Mouse (Mus musculus) bone marrow, adult 2 months (tissue): Measurements from ENCODE around the gene Olfr1232. TPM values are rescaled to one million over a fixed set of nuclear protein-coding genes. Genes with fewer than 3 reads are reported as not detected.

Experiments
- H3K27ac ChIP-seq: fragments of 200-500 bp; 2 replicates; pipeline ENCODE4 v1.5.1; 2012; ENCODE audit warnings: low read depth, mild to moderate bottlenecking, control low read depth, inconsistent platforms, low read length; ENCODE audit not compliant: control insufficient read depth, poor library complexity, insufficient read depth
- H3K4me1 ChIP-seq: fragments of 200-500 bp; 2 replicates; pipeline ENCODE4 v1.6.1; 2011; ENCODE audit warnings: low read length; ENCODE audit not compliant: control insufficient read depth, insufficient read depth
- H3K4me3 ChIP-seq: fragments of 200-500 bp; replicated peaks from 2 replicates; pipeline ENCODE3; 2011; ENCODE audit warnings: mild to moderate bottlenecking, low read depth, low read length, control low read depth; ENCODE audit not compliant: control insufficient read depth
- CTCF ChIP-seq: fragments of 200-500 bp; IDR thresholded peaks from 2 replicates; pipeline ENCODE4 v1.5.1; 2011; ENCODE audit warnings: low read length, control low read depth; ENCODE audit not compliant: control insufficient read depth, insufficient read depth
- POLR2A ChIP-seq: fragments of 200-500 bp; IDR thresholded peaks from 2 replicates; pipeline ENCODE4 v1.6.1; 2011; ENCODE audit warnings: low read depth, mild to moderate bottlenecking, control low read depth, low read length, borderline replicate concordance; ENCODE audit not compliant: control insufficient read depth
- WGBS: fragments of 180-500 bp; shearing (Covaris S2); methylation state at CpG from one replicate; pipeline ENCODE4 v1.1.7; 2018; 5-methylcytosine and 5-hydroxymethylcytosine counted together
- polyA plus RNA-seq: library from polyadenylated mRNA; stranded (reverse); fragments of >200 nt; gene quantifications from 2 replicates; pipeline ENCODE4 v1.2.4, GENCODE M21; 2011; ENCODE audit warnings: low replicate concordance; ENCODE audit not compliant: missing spikeins, insufficient read depth, insufficient read length

Gene Olfr1232
- not detected in 2 replicates for polyA plus RNA-seq

- Histone ChIP-seq H3K4me3 (no peak within 1 kb of the TSS), H3K4me1 (no peaks in the 10 kb centered on the region), H3K27ac (no peak within 1 kb of the TSS)
- no peak for TF ChIP-seq POLR2A
- TF ChIP-seq CTCF, result no peak
These were observed at the start of gene Olfr1232 for GRCm38 (mm10) chr2:89329575-89329974. TSS of gene Olfr1232 (minus strand) at chr2:89329675.

GRCm38 (mm10) chr2:89364765-89365164 is 35.3 kb upstream of the Olfr1232 start, which contains the start of gene Olfr1234:
TSS of gene Olfr1234 (minus strand) at chr2:89364865.
- H3K4me1 ChIP-seq, result no peaks in the 10 kb centered on the region
- H3K4me3 ChIP-seq, result no peak within 1 kb of the TSS
- TF ChIP-seq POLR2A (no peak), CTCF (no peak)
- no peak within 1 kb of the TSS for H3K27ac ChIP-seq
- WGBS, result 73% methylated on average over 4 of the region's 4 CpGs

GRCm38 (mm10) chr2:89342298-89342697 is 12.8 kb upstream of the Olfr1232 start, which contains the start of gene Olfr1233:
TSS of gene Olfr1233 (minus strand) at chr2:89342398.
- Histone ChIP-seq H3K4me3 (no peak within 1 kb of the TSS), H3K27ac (no peak within 1 kb of the TSS)

GRCm38 (mm10) chr2:89306974-89307373 is 22.5 kb downstream of the Olfr1232 start, which contains the start of gene Olfr1231:
TSS of gene Olfr1231 (minus strand) at chr2:89307074.
- Histone ChIP-seq H3K4me1 (no peaks in the 10 kb centered on the region), H3K4me3 (no peak within 1 kb of the TSS), H3K27ac (no peak within 1 kb of the TSS)
- TF ChIP-seq POLR2A (no peak), CTCF (no peak)
- 70% methylated on average over 2 of the region's 2 CpGs for WGBS

More at GRCm38 (mm10) chr2:89342298-89342697, 12.8 kb upstream of the Olfr1232 start, which contains the start of gene Olfr1233:
- TF ChIP-seq POLR2A (no peak), CTCF (no peak)
- H3K4me1 ChIP-seq, result no peaks in the 10 kb centered on the region

- TF ChIP-seq CTCF (no peak), POLR2A (no peak)
- WGBS, result 76% methylated on average over 1 of the region's 1 CpGs
These were observed 32.3 kb downstream of the Olfr1232 start, which contains the start of gene Olfr1230 for GRCm38 (mm10) chr2:89297168-89297567. TSS of gene Olfr1230 (minus strand) at chr2:89297268.

GRCm38 (mm10) chr2:89287914-89288313 is 41.6 kb downstream of the Olfr1232 start, which contains the start of gene Olfr1229:
TSS of gene Olfr1229 (minus strand) at chr2:89288014.
- TF ChIP-seq POLR2A, result no peak
- TF ChIP-seq CTCF, result no peak
- H3K4me1 ChIP-seq, result no peaks in the 10 kb centered on the region
- 70% methylated on average over 2 of the region's 2 CpGs for WGBS
- H3K4me3 ChIP-seq, result no peak within 1 kb of the TSS
- H3K27ac ChIP-seq, result no peak within 1 kb of the TSS

More at GRCm38 (mm10) chr2:89297168-89297567, 32.3 kb downstream of the Olfr1232 start, which contains the start of gene Olfr1230:
- Histone ChIP-seq H3K4me3 (no peak within 1 kb of the TSS), H3K4me1 (no peaks in the 10 kb centered on the region), H3K27ac (no peak within 1 kb of the TSS)

Other genes with a start within 250 kb of the Olfr1232 start
- 0.27 TPM in 1 of 2 replicates, not detected in the other for gene Olfr1219, start 246.2 kb downstream of the Olfr1232 start, polyA plus RNA-seq
- gene Olfr1220, start 222.8 kb downstream of the Olfr1232 start, polyA plus RNA-seq, result not detected in 2 replicates
- not detected in 2 replicates for gene Olfr1221, start 212.4 kb downstream of the Olfr1232 start, polyA plus RNA-seq
- not detected in 2 replicates for gene Olfr1222, start 196.6 kb downstream of the Olfr1232 start, polyA plus RNA-seq
- gene Olfr1223, start 178.1 kb downstream of the Olfr1232 start, polyA plus RNA-seq, result not detected in 2 replicates
- not detected in 2 replicates for gene Olfr1224-ps1, start 165.6 kb downstream of the Olfr1232 start, polyA plus RNA-seq
- gene Olfr1225, start 155.0 kb downstream of the Olfr1232 start, polyA plus RNA-seq, result not detected in 2 replicates
- not detected in 2 replicates for gene Olfr1226, start 129.6 kb downstream of the Olfr1232 start, polyA plus RNA-seq
- gene Olfr1228, start 75.6 kb downstream of the Olfr1232 start, polyA plus RNA-seq, result not detected in 2 replicates
- gene Olfr1229, start 41.7 kb downstream of the Olfr1232 start, polyA plus RNA-seq, result not detected in 2 replicates
- gene Olfr1230, start 32.4 kb downstream of the Olfr1232 start, polyA plus RNA-seq, result not detected in 2 replicates
- 0.25 TPM in 1 of 2 replicates, not detected in the other for gene Olfr1231, start 22.6 kb downstream of the Olfr1232 start, polyA plus RNA-seq
- not detected in 2 replicates for gene Olfr1233, start 12.7 kb upstream of the Olfr1232 start, polyA plus RNA-seq
- not detected in 2 replicates for gene Olfr1234, start 35.2 kb upstream of the Olfr1232 start, polyA plus RNA-seq
- not detected in 2 replicates for gene Olfr1238, start 80.0 kb upstream of the Olfr1232 start, polyA plus RNA-seq
- gene Olfr1239, start 90.7 kb upstream of the Olfr1232 start, polyA plus RNA-seq, result not detected in 2 replicates
- gene Olfr1240, start 113.3 kb upstream of the Olfr1232 start, polyA plus RNA-seq, result not detected in 2 replicates
- gene Olfr1241, start 157.5 kb upstream of the Olfr1232 start, polyA plus RNA-seq, result not detected in 2 replicates
- not detected in 2 replicates for gene Olfr1242, start 168.7 kb upstream of the Olfr1232 start, polyA plus RNA-seq
- gene Olfr1243, start 201.8 kb upstream of the Olfr1232 start, polyA plus RNA-seq, result not detected in 2 replicates
- gene Olfr1245, start 248.8 kb upstream of the Olfr1232 start, polyA plus RNA-seq, result not detected in 2 replicates